13 mouse cellular contexts compared by ENCODE assay signal in the genomic region with DNA sequence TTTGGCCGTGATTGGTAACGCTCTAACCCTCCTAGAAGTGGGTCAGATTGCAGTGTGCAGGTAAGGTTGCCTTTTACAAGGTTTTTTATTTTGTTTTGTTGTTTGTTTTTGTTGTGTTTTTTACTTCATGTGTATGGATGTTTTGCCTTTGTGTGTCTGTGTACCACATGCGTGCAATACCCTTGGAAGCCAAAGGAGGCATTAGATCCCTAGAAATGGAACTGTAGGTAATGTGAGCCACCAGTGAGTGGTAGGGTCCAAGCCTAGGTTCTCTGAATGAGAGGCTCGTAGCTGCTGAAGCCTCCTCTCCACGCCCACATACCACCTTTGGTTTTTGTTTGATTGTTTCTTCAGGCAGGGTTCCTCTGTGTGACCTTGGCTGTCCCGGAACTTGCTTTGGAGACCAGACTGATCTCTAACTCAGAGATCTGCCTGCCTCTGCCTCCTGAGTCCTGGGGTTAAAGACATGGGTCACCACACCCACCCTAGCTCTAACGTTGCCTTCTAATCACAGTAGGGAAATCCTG. TPM values are rescaled to one million over a fixed set of nuclear protein-coding genes. Genes with fewer than 3 reads are reported as not detected.
DNase-seq lines count a peak whose midpoint lies in the region; ATAC-seq and TF ChIP-seq lines count a peak whose summit lies in the region.
"Had no signal": no experiment of that assay in that cellular context is flagged by ENCODE, and none has a peak within 500 bp of the region (broad histone marks: within the 10 kb centered on the region; RNA-seq: fewer than 3 reads in every experiment).

No protein-coding gene starts in this region.

- H3K9ac ChIP-seq in heart, postnatal 0 days (replicated peaks; ENCODE audit: low read depth, low read length): no peak overlapping the region
- no peak overlapping the region for H3K9ac ChIP-seq in heart, embryonic 12.5 days
- no peak overlapping the region for H3K9ac ChIP-seq in midbrain, postnatal 0 days (replicated peaks; ENCODE audit: low read length, poor library complexity, severe bottlenecking)
- H3K9ac ChIP-seq in midbrain, embryonic 11.5 days (ENCODE audit: low read length): no peak overlapping the region
- H3K9ac ChIP-seq: liver, embryonic 15.5 days; midbrain, embryonic 15.5 days; stomach, embryonic 15.5 days had no signal

- H3K27ac ChIP-seq in heart, postnatal 0 days (ENCODE audit: low read depth): no peak overlapping the region
- no peak overlapping the region for H3K27ac ChIP-seq in heart, embryonic 12.5 days (ENCODE audit: poor library complexity, severe bottlenecking)
- H3K27ac ChIP-seq in midbrain, postnatal 0 days (ENCODE audit: low read depth, low read length): no peak overlapping the region
- no peak overlapping the region for H3K27ac ChIP-seq in midbrain, embryonic 11.5 days (ENCODE audit: low read depth, low read length)
- H3K27ac ChIP-seq: liver, embryonic 15.5 days; midbrain, embryonic 15.5 days; stomach, embryonic 15.5 days had no signal

- no peaks in the 10 kb centered on the region for H3K9me3 ChIP-seq in heart, postnatal 0 days (replicated peaks; ENCODE audit: control insufficient read depth, low read length)
- H3K9me3 ChIP-seq in heart, embryonic 12.5 days (replicated peaks): no peaks in the 10 kb centered on the region
- no peaks in the 10 kb centered on the region for H3K9me3 ChIP-seq in midbrain, postnatal 0 days (ENCODE audit: low read length)
- no peaks in the 10 kb centered on the region for H3K9me3 ChIP-seq in midbrain, embryonic 11.5 days (ENCODE audit: control insufficient read depth, low read length)
- H3K9me3 ChIP-seq: liver, embryonic 15.5 days; midbrain, embryonic 15.5 days; stomach, embryonic 15.5 days had no signal

- H3K27me3 ChIP-seq in heart, postnatal 0 days (ENCODE audit: control insufficient read depth, insufficient read depth, low read length): no peaks in the 10 kb centered on the region
- H3K27me3 ChIP-seq in heart, embryonic 12.5 days (replicated peaks): no peaks in the 10 kb centered on the region
- H3K27me3 ChIP-seq in midbrain, postnatal 0 days (ENCODE audit: insufficient read depth, low read length): no peaks in the 10 kb centered on the region
- H3K27me3 ChIP-seq in midbrain, embryonic 11.5 days (ENCODE audit: control insufficient read depth, insufficient read depth, low read length): no peaks in the 10 kb centered on the region
- H3K27me3 ChIP-seq: liver, embryonic 15.5 days; midbrain, embryonic 15.5 days; stomach, embryonic 15.5 days had no signal

- H3K4me1 ChIP-seq in heart, postnatal 0 days (ENCODE audit: control insufficient read depth, insufficient read depth): no peaks in the 10 kb centered on the region
- H3K4me1 ChIP-seq in heart, embryonic 12.5 days (replicated peaks): no peaks in the 10 kb centered on the region
- no peaks in the 10 kb centered on the region for H3K4me1 ChIP-seq in midbrain, postnatal 0 days (ENCODE audit: insufficient read depth, low read length)
- no peaks in the 10 kb centered on the region for H3K4me1 ChIP-seq in midbrain, embryonic 11.5 days (ENCODE audit: control insufficient read depth, insufficient read depth, low read length)
- H3K4me1 ChIP-seq: liver, embryonic 15.5 days; midbrain, embryonic 15.5 days; stomach, embryonic 15.5 days had no signal

- peak; percentile 25 for TF ChIP-seq CTCF in heart, postnatal 0 days (IDR thresholded peaks at IDR 0.05; ENCODE audit: low read depth)
- peak; percentile 61 for TF ChIP-seq CTCF in midbrain, postnatal 0 days (IDR thresholded peaks at IDR 0.05)

- no peak overlapping the region for H3K4me3 ChIP-seq in heart, postnatal 0 days (ENCODE audit: low read depth, low read length)
- no peak overlapping the region for H3K4me3 ChIP-seq in heart, embryonic 12.5 days
- H3K4me3 ChIP-seq in midbrain, postnatal 0 days (ENCODE audit: low read depth, low read length): no peak overlapping the region
- no peak overlapping the region for H3K4me3 ChIP-seq in midbrain, embryonic 11.5 days (ENCODE audit: low read depth, low read length)
- H3K4me3 ChIP-seq: erythroblast, embryonic 14.5 days; liver, embryonic 15.5 days; midbrain, embryonic 15.5 days; stomach, embryonic 15.5 days had no signal

- no peak overlapping the region for H3K4me2 ChIP-seq in heart, postnatal 0 days (ENCODE audit: low read depth, low read length)
- no peak overlapping the region for H3K4me2 ChIP-seq in heart, embryonic 12.5 days
- no peak overlapping the region for H3K4me2 ChIP-seq in midbrain, postnatal 0 days (ENCODE audit: low read depth, low read length, poor library complexity, severe bottlenecking)
- no peak overlapping the region for H3K4me2 ChIP-seq in midbrain, embryonic 11.5 days
- H3K4me2 ChIP-seq: liver, embryonic 15.5 days; midbrain, embryonic 15.5 days; stomach, embryonic 15.5 days had no signal

- WGBS in heart, postnatal 0 days: 91% methylated on average over 7 of the region's 7 CpGs
- 90% methylated on average over 7 of the region's 7 CpGs for WGBS in heart, embryonic 12.5 days
- WGBS in midbrain, postnatal 0 days: 99% methylated on average over 7 of the region's 7 CpGs
- 94% methylated on average over 7 of the region's 7 CpGs for WGBS in midbrain, embryonic 11.5 days

- no peak for TF ChIP-seq EP300 in heart, postnatal 0 days (IDR thresholded peaks at IDR 0.05; ENCODE audit: low read depth)

- DNase-seq in heart, postnatal 0 days (ENCODE audit: low spot score): no peak
- no peak for DNase-seq in midbrain, postnatal 0 days (ENCODE audit: low spot score)
- no peak for DNase-seq in midbrain, embryonic 11.5 days (ENCODE audit: low spot score, missing footprints)
- DNase-seq in WW6 (ENCODE audit: low read depth, low spot score): peak; percentile 24
- DNase-seq in frontal cortex, postnatal 25 days (ENCODE audit: low spot score in 2 of 2): no peak
- no peak for DNase-seq in right cerebral cortex, postnatal 25 days
- DNase-seq: cerebellum, adult 11-12 months had no signal

- no peak for ATAC-seq in heart, postnatal 0 days (ENCODE audit: insufficient read depth, low read depth)
- no peak for ATAC-seq in heart, embryonic 12.5 days (ENCODE audit: insufficient number of reproducible peaks, low FRiP score)
- no peak for ATAC-seq in midbrain, postnatal 0 days (ENCODE audit: low FRiP score)
- no peak for ATAC-seq in midbrain, embryonic 11.5 days (ENCODE audit: low FRiP score)
- ATAC-seq: hindbrain, embryonic 16.5 days; midbrain, embryonic 15.5 days had no signal

- H3K36me3 ChIP-seq in heart, postnatal 0 days (replicated peaks; ENCODE audit: control insufficient read depth, insufficient read depth, low read length): peaks cover 61% of the 10 kb centered on the region
- H3K36me3 ChIP-seq in heart, embryonic 12.5 days: peaks cover 64% of the 10 kb centered on the region
- peaks cover 49% of the 10 kb centered on the region for H3K36me3 ChIP-seq in midbrain, postnatal 0 days (ENCODE audit: insufficient read depth, low read length)
- H3K36me3 ChIP-seq in midbrain, embryonic 11.5 days (ENCODE audit: control insufficient read depth, insufficient read depth, low read length): peaks cover 18% of the 10 kb centered on the region

RNA-seq across cellular contexts. Expression of a gene that starts 29.7 kb away (rescaled TPM):
- 8.7 and 70.8 TPM in 2 replicates for total RNA-seq in heart, postnatal 0 days (2014; rRNA removed; ENCODE audit: low replicate concordance)
- 146 and 154 TPM in 2 replicates for polyA plus RNA-seq in heart, postnatal 0 days (2015; fragmentation: Nextera tagmentation; extraction: Ambion mirVana)
- polyA plus RNA-seq in heart, embryonic 12.5 days (2016; fragmentation: Nextera tagmentation; extraction: Ambion mirVana): 138 and 139 TPM in 2 replicates
- 27.3 and 82.4 TPM in 2 replicates for total RNA-seq in midbrain, postnatal 0 days (2014; rRNA removed)
- 115 and 117 TPM in 2 replicates for polyA plus RNA-seq in midbrain, postnatal 0 days (2015; fragmentation: Nextera tagmentation; extraction: Ambion mirVana)
- 169 and 175 TPM in 2 replicates for polyA plus RNA-seq in midbrain, embryonic 11.5 days (2014; fragmentation: Nextera tagmentation; extraction: Ambion mirVana)
